Mouse (Mus musculus): ENCODE data around the gene Helq. TPM values are rescaled to one million over a fixed set of nuclear protein-coding genes. Genes with fewer than 3 reads are reported as not detected.

The Helq gene
- polyA plus RNA-seq (2014; fragmentation: Illumina TruSeq; extraction: RNeasy Lipid Tissue Mini Kit (QIAGEN cat#74804); ENCODE audit: low read depth, low replicate concordance) = 7.6 TPM

DNA sequence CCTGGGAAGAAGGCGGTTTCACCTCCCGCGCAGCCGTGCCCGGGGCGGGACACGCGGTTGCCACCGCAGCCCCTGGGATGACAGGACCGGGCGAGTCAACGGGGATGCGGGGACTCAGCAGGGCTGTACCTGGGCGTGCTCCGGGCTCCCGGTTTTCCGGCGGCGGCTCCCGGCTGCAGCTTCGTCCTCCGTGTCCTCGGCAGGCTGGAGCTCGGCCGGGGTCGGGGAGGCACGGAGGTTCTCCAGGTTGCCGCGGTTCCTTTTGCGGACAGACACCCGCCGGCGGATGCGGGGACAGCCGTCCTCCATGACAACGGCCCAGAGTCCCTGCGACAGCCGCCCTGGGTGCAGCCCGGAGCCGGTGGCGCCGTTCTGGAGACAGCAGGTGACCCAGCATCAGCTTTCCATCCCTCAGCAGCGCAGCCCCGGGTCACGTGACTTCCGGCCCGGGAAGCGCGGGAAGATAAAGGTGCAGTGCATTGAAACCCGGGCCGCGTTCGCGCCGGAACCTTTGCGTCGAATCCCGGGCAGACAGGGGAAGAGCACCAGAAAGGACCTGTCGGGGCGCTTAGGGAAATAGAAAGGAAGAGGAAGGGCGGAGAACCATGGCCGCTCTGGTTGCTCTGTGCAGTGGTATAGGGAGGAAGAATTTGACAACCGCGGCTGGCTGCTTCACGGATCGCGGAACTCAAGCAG lies at the start of gene Helq, which contains the start of gene Mrps18c:
TSS of gene Helq (minus strand) at position 434 of the 696 bp plus-strand sequence.
TSS of gene Mrps18c (plus strand) at position 463 of the 696 bp plus-strand sequence.

GRCm38 (mm10) chr5:100845485-100845847 lies 47.1 kb upstream of the Helq start, which contains the start of gene Gpat3:
Gene Gpat3, plus strand, starts transcription at chr5:100845713.

DNA sequence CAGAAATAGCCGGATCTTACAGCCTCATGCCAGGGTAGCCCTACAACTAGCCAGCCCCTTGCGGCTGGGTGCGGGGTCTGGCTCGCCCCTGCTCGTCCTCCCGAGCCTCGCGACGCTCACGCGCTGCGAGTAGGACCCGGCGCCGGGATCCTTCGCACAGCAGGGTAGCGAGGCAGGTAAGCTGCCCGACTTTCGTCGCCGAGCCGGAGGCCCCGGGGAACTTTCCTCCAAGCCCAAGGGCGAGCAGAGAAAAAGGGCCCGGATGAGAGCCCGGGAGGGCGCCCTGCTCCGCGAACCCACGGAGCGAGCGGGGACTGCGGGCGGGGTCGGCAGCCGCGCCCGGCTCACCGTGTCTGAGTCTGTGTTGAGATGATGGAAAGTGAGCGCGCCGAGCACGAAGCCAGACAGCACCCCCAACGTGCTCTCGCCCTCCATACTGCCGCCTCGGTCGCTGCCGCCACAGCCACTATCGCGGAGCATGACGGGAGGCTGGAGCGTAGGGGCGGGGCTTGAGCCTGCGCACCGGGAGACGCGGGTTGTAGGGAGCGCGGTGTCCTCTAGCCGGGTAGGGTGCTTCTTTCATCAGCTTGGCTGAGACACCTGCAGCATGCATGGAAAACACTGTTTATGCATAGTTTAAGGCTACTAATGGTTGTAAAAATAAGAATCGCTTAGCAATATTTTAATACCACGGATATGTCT lies 22.2 kb upstream of the Helq start, which contains the start of gene Abraxas1:
TSS of gene Abraxas1 (minus strand) at position 483 of the 702 bp plus-strand sequence.

GRCm38 (mm10) chr5:100719235-100720088 lies 78.9 kb downstream of the Helq start, which contains the start of gene Hpse:
Gene Hpse, minus strand, starts transcription at chr5:100719716.

Other genes with a start within 250 kb of the Helq start
- gene Plac8, start 226.4 kb downstream of the Helq start, polyA plus RNA-seq (2014; fragmentation: Illumina TruSeq; extraction: RNeasy Lipid Tissue Mini Kit (QIAGEN cat#74804); ENCODE audit: low read depth, low replicate concordance) = 7.1 TPM
- gene Coq2, start 123.5 kb downstream of the Helq start, polyA plus RNA-seq (2014; fragmentation: Illumina TruSeq; extraction: RNeasy Lipid Tissue Mini Kit (QIAGEN cat#74804); ENCODE audit: low read depth, low replicate concordance) = 6.1 TPM
- 5.6 TPM for gene Hpse, start 78.9 kb downstream of the Helq start, polyA plus RNA-seq (2014; fragmentation: Illumina TruSeq; extraction: RNeasy Lipid Tissue Mini Kit (QIAGEN cat#74804); ENCODE audit: low read depth, low replicate concordance)
- 83.7 TPM for gene Mrps18c, start within 50 bp of the Helq start, polyA plus RNA-seq (2014; fragmentation: Illumina TruSeq; extraction: RNeasy Lipid Tissue Mini Kit (QIAGEN cat#74804); ENCODE audit: low read depth, low replicate concordance)
- gene Abraxas1, start 22.4 kb upstream of the Helq start, polyA plus RNA-seq (2014; fragmentation: Illumina TruSeq; extraction: RNeasy Lipid Tissue Mini Kit (QIAGEN cat#74804); ENCODE audit: low read depth, low replicate concordance) = 36.9 TPM
- gene Gpat3, start 47.1 kb upstream of the Helq start, polyA plus RNA-seq (2014; fragmentation: Illumina TruSeq; extraction: RNeasy Lipid Tissue Mini Kit (QIAGEN cat#74804); ENCODE audit: low read depth, low replicate concordance) = 19.6 TPM